Mouse (Mus musculus): ENCODE measurements around the gene Foxo3.

- TF ChIP-seq CTCF (IDR thresholded peaks at IDR 0.05; ENCODE audit: borderline replicate concordance, insufficient read depth, low read length) (no peak), POLR2A (IDR thresholded peaks at IDR 0.05; ENCODE audit: low read depth, low read length) (no peak)
These were observed 89.6 kb downstream of the Foxo3 start for GRCm38 (mm10) chr10:42186941-42187401.

Data from embryonic fibroblast, embryonic 13.5 days (primary cell).